Mouse (Mus musculus): ENCODE results near the gene Med22. TPM values are rescaled to one million over a fixed set of nuclear protein-coding genes. Genes with fewer than 3 reads are reported as not detected.

The Med22 gene
- polyA plus RNA-seq, 1 experiment: 13.1 TPM

- Histone ChIP-seq H3K4me1 (ENCODE audit: control insufficient read depth, insufficient read depth, low read length) (no peaks in the 10 kb centered on the region; the same call in 1 of the 2 replicates), H3K27ac (ENCODE audit: control insufficient read depth, insufficient read depth, low read depth, low read length, poor library complexity) (no peak overlapping the region), H3K4me3 (replicated peaks; ENCODE audit: control insufficient read depth, low read depth, low read length) (no peak overlapping the region)
- WGBS: 87% methylated on average over 6 of the region's 6 CpGs
- TF ChIP-seq POLR2A (IDR thresholded peaks at IDR 0.05; ENCODE audit: borderline replicate concordance, control insufficient read depth, low read depth, low read length) (no peak), CTCF (IDR thresholded peaks at IDR 0.05; ENCODE audit: control insufficient read depth, insufficient read depth, low read length) (no peak)
These were observed 17.4 kb upstream of the Med22 start for GRCm38 (mm10) chr2:26927745-26928476.

- Histone ChIP-seq H3K4me1 (ENCODE audit: control insufficient read depth, insufficient read depth, low read length) (peaks cover 3% of the 10 kb centered on the region; the same call in 1 of the 2 replicates), H3K27ac (ENCODE audit: control insufficient read depth, insufficient read depth, low read depth, low read length, poor library complexity) (no peak overlapping the region), H3K4me3 (replicated peaks; ENCODE audit: control insufficient read depth, low read depth, low read length) (no peak overlapping the region)
- WGBS: 73% methylated on average over 9 of the region's 9 CpGs
- TF ChIP-seq POLR2A (IDR thresholded peaks at IDR 0.05; ENCODE audit: borderline replicate concordance, control insufficient read depth, low read depth, low read length) (no peak), CTCF (IDR thresholded peaks at IDR 0.05; ENCODE audit: control insufficient read depth, insufficient read depth, low read length) (no peak)
These were observed 11.3 kb upstream of the Med22 start for GRCm38 (mm10) chr2:26921784-26922183.

- TF ChIP-seq POLR2A (IDR thresholded peaks at IDR 0.05; ENCODE audit: borderline replicate concordance, control insufficient read depth, low read depth, low read length): no peak
- TF ChIP-seq CTCF (IDR thresholded peaks at IDR 0.05; ENCODE audit: control insufficient read depth, insufficient read depth, low read length): no peak
These were observed 9.8 kb upstream of the Med22 start for GRCm38 (mm10) chr2:26920190-26920855.

GRCm38 (mm10) chr2:26919684-26920083 is 9.2 kb upstream of the Med22 start:
- TF ChIP-seq CTCF (IDR thresholded peaks at IDR 0.05; ENCODE audit: control insufficient read depth, insufficient read depth, low read length): no peak
- no peak for TF ChIP-seq POLR2A (IDR thresholded peaks at IDR 0.05; ENCODE audit: borderline replicate concordance, control insufficient read depth, low read depth, low read length)
- WGBS: 82% methylated on average over 3 of the region's 3 CpGs

More at GRCm38 (mm10) chr2:26920190-26920855, 9.8 kb upstream of the Med22 start:
- 85% methylated on average over 6 of the region's 6 CpGs for WGBS
- Histone ChIP-seq H3K4me1 (ENCODE audit: control insufficient read depth, insufficient read depth, low read length) (peaks cover 3% of the 10 kb centered on the region; the same call in 1 of the 2 replicates), H3K4me3 (replicated peaks; ENCODE audit: control insufficient read depth, low read depth, low read length) (no peak overlapping the region), H3K27ac (ENCODE audit: control insufficient read depth, insufficient read depth, low read depth, low read length, poor library complexity) (no peak overlapping the region)

GRCm38 (mm10) chr2:26916738-26917137 is 6.3 kb upstream of the Med22 start:
- under 1% methylated on average over 13 of the region's 13 CpGs for WGBS
- Histone ChIP-seq H3K4me1 (ENCODE audit: control insufficient read depth, insufficient read depth, low read length) (peaks cover 5% of the 10 kb centered on the region; the same call in 1 of the 2 replicates), H3K4me3 (replicated peaks; ENCODE audit: control insufficient read depth, low read depth, low read length) (peak overlapping the region; percentile 86), H3K27ac (ENCODE audit: control insufficient read depth, insufficient read depth, low read depth, low read length, poor library complexity) (peak overlapping the region; percentile 38)
- TF ChIP-seq CTCF (IDR thresholded peaks at IDR 0.05; ENCODE audit: control insufficient read depth, insufficient read depth, low read length): no peak
- no peak for TF ChIP-seq POLR2A (IDR thresholded peaks at IDR 0.05; ENCODE audit: borderline replicate concordance, control insufficient read depth, low read depth, low read length)

More at GRCm38 (mm10) chr2:26919684-26920083, 9.2 kb upstream of the Med22 start:
- Histone ChIP-seq H3K27ac (ENCODE audit: control insufficient read depth, insufficient read depth, low read depth, low read length, poor library complexity) (no peak overlapping the region), H3K4me1 (ENCODE audit: control insufficient read depth, insufficient read depth, low read length) (peaks cover 3% of the 10 kb centered on the region; the same call in 1 of the 2 replicates), H3K4me3 (replicated peaks; ENCODE audit: control insufficient read depth, low read depth, low read length) (no peak overlapping the region)

GRCm38 (mm10) chr2:26915927-26916728 is 5.7 kb upstream of the Med22 start, which contains the start of the genes Surf2 and Surf1:
Gene Surf2 (plus strand): TSS chr2:26916367.
Gene Surf1 (minus strand): TSS chr2:26916530.
- Histone ChIP-seq H3K27ac (ENCODE audit: control insufficient read depth, insufficient read depth, low read depth, low read length, poor library complexity) (peak within 1 kb of the TSS; percentile 38), H3K4me3 (replicated peaks; ENCODE audit: control insufficient read depth, low read depth, low read length) (peak within 1 kb of the TSS; percentile 86), H3K4me1 (ENCODE audit: control insufficient read depth, insufficient read depth, low read length) (peaks cover 5% of the 10 kb centered on the region; the same call in 1 of the 2 replicates)
- TF ChIP-seq CTCF (IDR thresholded peaks at IDR 0.05; ENCODE audit: control insufficient read depth, insufficient read depth, low read length) (peak; percentile 10; the same call in 1 of the 2 replicates), POLR2A (IDR thresholded peaks at IDR 0.05; ENCODE audit: borderline replicate concordance, control insufficient read depth, low read depth, low read length) (peak; percentile 87)
- WGBS: 2% methylated on average over 47 of the region's 47 CpGs

- H3K4me3 ChIP-seq (replicated peaks; ENCODE audit: control insufficient read depth, low read depth, low read length): no peak overlapping the region
- TF ChIP-seq POLR2A (IDR thresholded peaks at IDR 0.05; ENCODE audit: borderline replicate concordance, control insufficient read depth, low read depth, low read length) (no peak), CTCF (IDR thresholded peaks at IDR 0.05; ENCODE audit: control insufficient read depth, insufficient read depth, low read length) (no peak)
- no peak overlapping the region for H3K27ac ChIP-seq (ENCODE audit: control insufficient read depth, insufficient read depth, low read depth, low read length, poor library complexity)
- H3K4me1 ChIP-seq (ENCODE audit: control insufficient read depth, insufficient read depth, low read length): peaks cover 6% of the 10 kb centered on the region; the same call in 1 of the 2 replicates
- 80% methylated on average over 8 of the region's 8 CpGs for WGBS
These were observed 3.9 kb upstream of the Med22 start for GRCm38 (mm10) chr2:26914148-26914941.

All from bone marrow, adult 2 months (tissue).